Mouse (Mus musculus): ENCODE data around the gene Phactr2. TPM values are rescaled to one million over a fixed set of nuclear protein-coding genes. Genes with fewer than 3 reads are reported as not detected.
A peak's percentile ranks its signal among the peaks of the same experiment; 100 is the strongest.

The Phactr2 gene
- polyA plus RNA-seq, 1 experiment from 2014 or later = 70.5 TPM

- Histone ChIP-seq H3K9me3 (replicated peaks; ENCODE audit: control insufficient read depth, low read length) (no peaks in the 10 kb centered on the region), H3K4me3 (ENCODE audit: low read depth, low read length) (no peak overlapping the region), H3K36me3 (ENCODE audit: control insufficient read depth, insufficient read depth, low read length) (0 out of 2 replicates have a peak, but pooled peaks cover 5% of the 10 kb centered on the region), H3K4me2 (no peak overlapping the region), H3K27ac (ENCODE audit: low read depth, low read length) (peak overlapping the region; percentile 22; the same call in 1 of the 2 replicates), H3K9ac (ENCODE audit: low read depth, low read length) (no peak overlapping the region), H3K27me3 (ENCODE audit: control insufficient read depth, insufficient read depth, low read length) (no peaks in the 10 kb centered on the region), H3K4me1 (ENCODE audit: control insufficient read depth, insufficient read depth, low read length) (peaks cover 28% of the 10 kb centered on the region)
- 42% methylated on average over 6 of the region's 6 CpGs for WGBS (ENCODE audit: insufficient replicate concordance)
- ATAC-seq (replicated peaks; ENCODE audit: insufficient number of reproducible peaks, low FRiP score, low TSS enrichment) = no peak
These were observed 261.4 kb downstream of the Phactr2 start for GRCm38 (mm10) chr10:13212829-13213228.

DNA sequence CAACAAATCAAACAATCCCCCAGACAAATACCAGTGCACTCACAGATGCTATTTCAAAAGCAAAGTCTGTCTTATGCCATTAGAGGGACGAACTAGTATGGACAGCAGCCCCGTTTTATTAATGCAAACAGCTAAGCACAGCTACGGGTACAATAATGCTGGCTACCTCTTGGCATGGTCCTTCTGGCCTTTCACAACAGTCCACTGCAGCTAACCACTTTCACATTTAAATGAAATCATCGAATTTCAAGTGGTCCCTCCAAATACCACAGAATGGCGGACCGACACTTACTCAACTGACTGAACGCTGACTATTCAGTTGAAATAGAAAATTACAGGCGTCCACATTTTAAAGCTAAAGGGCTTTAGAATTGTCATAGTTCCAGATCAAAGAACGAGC is 261.9 kb downstream of the Phactr2 start:
- Histone ChIP-seq H3K27ac (ENCODE audit: low read depth, low read length) (0 out of 2 replicates have a peak overlapping the region, but pooled peaks have one; percentile 35), H3K9me3 (replicated peaks; ENCODE audit: control insufficient read depth, low read length) (no peaks in the 10 kb centered on the region), H3K4me1 (ENCODE audit: control insufficient read depth, insufficient read depth, low read length) (peaks cover 28% of the 10 kb centered on the region), H3K4me3 (ENCODE audit: low read depth, low read length) (no peak overlapping the region), H3K4me2 (no peak overlapping the region), H3K27me3 (ENCODE audit: control insufficient read depth, insufficient read depth, low read length) (no peaks in the 10 kb centered on the region), H3K9ac (ENCODE audit: low read depth, low read length) (no peak overlapping the region), H3K36me3 (ENCODE audit: control insufficient read depth, insufficient read depth, low read length) (0 out of 2 replicates have a peak, but pooled peaks cover 2% of the 10 kb centered on the region)
- no peak for ATAC-seq (replicated peaks; ENCODE audit: insufficient number of reproducible peaks, low FRiP score, low TSS enrichment)
- WGBS (ENCODE audit: insufficient replicate concordance) = 78% methylated on average over 9 of the region's 9 CpGs

GRCm38 (mm10) chr10:13209930-13210637 is 264.1 kb downstream of the Phactr2 start:
- no peaks in the 10 kb centered on the region for H3K9me3 ChIP-seq (replicated peaks; ENCODE audit: control insufficient read depth, low read length)
- H3K36me3 ChIP-seq (ENCODE audit: control insufficient read depth, insufficient read depth, low read length) = no peaks in the 10 kb centered on the region
- no peak overlapping the region for H3K27ac ChIP-seq (ENCODE audit: low read depth, low read length)
- no peaks in the 10 kb centered on the region for H3K27me3 ChIP-seq (ENCODE audit: control insufficient read depth, insufficient read depth, low read length)
- 33% methylated on average over 8 of the region's 8 CpGs for WGBS (ENCODE audit: insufficient replicate concordance)
- peaks cover 28% of the 10 kb centered on the region for H3K4me1 ChIP-seq (ENCODE audit: control insufficient read depth, insufficient read depth, low read length)
- ATAC-seq (replicated peaks; ENCODE audit: insufficient number of reproducible peaks, low FRiP score, low TSS enrichment) = no peak
- no peak overlapping the region for H3K4me3 ChIP-seq (ENCODE audit: low read depth, low read length)
- H3K9ac ChIP-seq (ENCODE audit: low read depth, low read length) = no peak overlapping the region
- no peak overlapping the region for H3K4me2 ChIP-seq

- 70% methylated on average over 3 of the region's 3 CpGs for WGBS (ENCODE audit: insufficient replicate concordance)
- 0 out of 2 replicates have a peak, but pooled peaks have one; percentile 7 for ATAC-seq (replicated peaks; ENCODE audit: insufficient number of reproducible peaks, low FRiP score, low TSS enrichment)
- H3K27ac ChIP-seq (ENCODE audit: low read depth, low read length) = no peak overlapping the region; the same call in 1 of the 2 replicates
These were observed 264.7 kb downstream of the Phactr2 start for GRCm38 (mm10) chr10:13209506-13209905.

DNA sequence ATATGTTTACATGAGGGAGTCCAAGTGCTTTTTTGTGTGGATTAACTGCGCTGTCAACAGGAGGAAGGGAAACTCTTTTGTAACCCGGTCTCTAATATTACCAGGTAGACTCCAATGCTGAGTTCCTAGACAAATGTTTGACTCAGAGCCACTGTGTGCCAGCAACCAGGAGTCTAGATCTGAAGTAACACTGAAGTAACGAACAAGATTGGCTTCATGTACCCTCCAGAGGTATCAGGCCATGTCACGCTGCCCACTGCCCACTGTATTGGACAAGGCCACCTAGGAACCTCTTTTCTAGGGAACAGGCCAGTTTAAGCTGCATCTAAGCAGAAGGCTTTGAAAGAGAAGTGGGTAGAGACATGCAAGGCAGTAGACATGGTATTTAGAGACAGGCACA is 265.2 kb downstream of the Phactr2 start:
- no peak overlapping the region for H3K9ac ChIP-seq (ENCODE audit: low read depth, low read length)
- no peaks in the 10 kb centered on the region for H3K36me3 ChIP-seq (ENCODE audit: control insufficient read depth, insufficient read depth, low read length)
- ATAC-seq (replicated peaks; ENCODE audit: insufficient number of reproducible peaks, low FRiP score, low TSS enrichment) = no peak
- H3K4me3 ChIP-seq (ENCODE audit: low read depth, low read length) = no peak overlapping the region
- no peak overlapping the region; the same call in 1 of the 2 replicates for H3K27ac ChIP-seq (ENCODE audit: low read depth, low read length)
- WGBS (ENCODE audit: insufficient replicate concordance) = 85% methylated on average over 4 of the region's 4 CpGs
- H3K4me2 ChIP-seq = no peak overlapping the region
- H3K27me3 ChIP-seq (ENCODE audit: control insufficient read depth, insufficient read depth, low read length) = no peaks in the 10 kb centered on the region
- no peaks in the 10 kb centered on the region for H3K9me3 ChIP-seq (replicated peaks; ENCODE audit: control insufficient read depth, low read length)
- peaks cover 22% of the 10 kb centered on the region for H3K4me1 ChIP-seq (ENCODE audit: control insufficient read depth, insufficient read depth, low read length)

More at GRCm38 (mm10) chr10:13209506-13209905, 264.7 kb downstream of the Phactr2 start:
- H3K9me3 ChIP-seq (replicated peaks; ENCODE audit: control insufficient read depth, low read length) = no peaks in the 10 kb centered on the region
- H3K4me3 ChIP-seq (ENCODE audit: low read depth, low read length) = no peak overlapping the region
- no peak overlapping the region for H3K9ac ChIP-seq (ENCODE audit: low read depth, low read length)
- no peaks in the 10 kb centered on the region for H3K27me3 ChIP-seq (ENCODE audit: control insufficient read depth, insufficient read depth, low read length)
- H3K4me1 ChIP-seq (ENCODE audit: control insufficient read depth, insufficient read depth, low read length) = peaks cover 27% of the 10 kb centered on the region
- H3K4me2 ChIP-seq = no peak overlapping the region
- H3K36me3 ChIP-seq (ENCODE audit: control insufficient read depth, insufficient read depth, low read length) = no peaks in the 10 kb centered on the region

- no peaks in the 10 kb centered on the region for H3K9me3 ChIP-seq (replicated peaks; ENCODE audit: control insufficient read depth, low read length)
- H3K4me2 ChIP-seq = no peak overlapping the region
- no peak overlapping the region for H3K27ac ChIP-seq (ENCODE audit: low read depth, low read length)
- WGBS (ENCODE audit: insufficient replicate concordance) = 78% methylated on average over 6 of the region's 6 CpGs
- no peak overlapping the region for H3K4me3 ChIP-seq (ENCODE audit: low read depth, low read length)
- no peaks in the 10 kb centered on the region for H3K4me1 ChIP-seq (ENCODE audit: control insufficient read depth, insufficient read depth, low read length)
- no peaks in the 10 kb centered on the region for H3K27me3 ChIP-seq (ENCODE audit: control insufficient read depth, insufficient read depth, low read length)
- no peaks in the 10 kb centered on the region for H3K36me3 ChIP-seq (ENCODE audit: control insufficient read depth, insufficient read depth, low read length)
- ATAC-seq (replicated peaks; ENCODE audit: insufficient number of reproducible peaks, low FRiP score, low TSS enrichment) = no peak
- H3K9ac ChIP-seq (ENCODE audit: low read depth, low read length) = no peak overlapping the region
These were observed 272.4 kb downstream of the Phactr2 start for GRCm38 (mm10) chr10:13201741-13202293.

GRCm38 (mm10) chr10:13200862-13201261 is 273.4 kb downstream of the Phactr2 start:
- Histone ChIP-seq H3K36me3 (ENCODE audit: control insufficient read depth, insufficient read depth, low read length) (no peaks in the 10 kb centered on the region), H3K27ac (ENCODE audit: low read depth, low read length) (no peak overlapping the region), H3K4me3 (ENCODE audit: low read depth, low read length) (no peak overlapping the region), H3K9ac (ENCODE audit: low read depth, low read length) (no peak overlapping the region), H3K4me2 (no peak overlapping the region), H3K9me3 (replicated peaks; ENCODE audit: control insufficient read depth, low read length) (no peaks in the 10 kb centered on the region), H3K4me1 (ENCODE audit: control insufficient read depth, insufficient read depth, low read length) (no peaks in the 10 kb centered on the region), H3K27me3 (ENCODE audit: control insufficient read depth, insufficient read depth, low read length) (no peaks in the 10 kb centered on the region)
- WGBS (ENCODE audit: insufficient replicate concordance) = 86% methylated on average over 3 of the region's 3 CpGs
- no peak for ATAC-seq (replicated peaks; ENCODE audit: insufficient number of reproducible peaks, low FRiP score, low TSS enrichment)

GRCm38 (mm10) chr10:13199234-13199633 is 275.0 kb downstream of the Phactr2 start:
- WGBS (ENCODE audit: insufficient replicate concordance) = 94% methylated on average over 1 of the region's 1 CpGs
- Histone ChIP-seq H3K4me1 (ENCODE audit: control insufficient read depth, insufficient read depth, low read length) (no peaks in the 10 kb centered on the region), H3K4me3 (ENCODE audit: low read depth, low read length) (no peak overlapping the region), H3K9me3 (replicated peaks; ENCODE audit: control insufficient read depth, low read length) (no peaks in the 10 kb centered on the region), H3K9ac (ENCODE audit: low read depth, low read length) (no peak overlapping the region), H3K4me2 (no peak overlapping the region), H3K27ac (ENCODE audit: low read depth, low read length) (no peak overlapping the region), H3K36me3 (ENCODE audit: control insufficient read depth, insufficient read depth, low read length) (no peaks in the 10 kb centered on the region), H3K27me3 (ENCODE audit: control insufficient read depth, insufficient read depth, low read length) (no peaks in the 10 kb centered on the region)
- no peak for ATAC-seq (replicated peaks; ENCODE audit: insufficient number of reproducible peaks, low FRiP score, low TSS enrichment)
